27 mouse cellular contexts compared by ENCODE assay signal in the genomic region with DNA sequence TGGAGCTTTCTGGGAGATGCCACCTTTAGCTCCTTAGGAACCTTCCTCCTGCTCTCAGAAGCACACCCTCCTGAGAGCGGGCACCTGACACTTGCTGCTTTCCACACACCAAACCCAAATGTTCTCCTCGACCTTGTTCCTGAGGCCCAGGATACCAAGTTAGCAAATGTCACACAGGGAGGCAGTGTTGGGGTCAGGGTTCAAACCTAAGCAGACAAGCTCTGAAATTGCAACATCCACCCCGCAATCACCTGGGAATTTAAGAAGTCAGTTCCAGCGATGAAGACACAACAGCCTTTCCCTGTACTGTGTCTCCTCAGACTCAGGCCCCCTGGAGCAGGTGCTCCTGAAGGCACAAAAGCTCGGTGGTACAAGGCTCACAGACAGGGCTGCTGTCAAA. TPM values are rescaled to one million over a fixed set of nuclear protein-coding genes. Genes with fewer than 3 reads are reported as not detected.
"Had no signal": no experiment of that assay in that cellular context is flagged by ENCODE, and none has a peak within 500 bp of the region (broad histone marks: within the 10 kb centered on the region; RNA-seq: fewer than 3 reads in every experiment).

No protein-coding gene starts in this region.

- H3K4me3 ChIP-seq: liver, embryonic 13.5 days; midbrain, embryonic 12.5 days; midbrain, embryonic 15.5 days; neural tube, embryonic 12.5 days; neural tube, embryonic 15.5 days had no signal

- H3K27ac ChIP-seq: liver, embryonic 13.5 days; macrophage; midbrain, embryonic 12.5 days; midbrain, embryonic 15.5 days; neural tube, embryonic 12.5 days; neural tube, embryonic 15.5 days; stomach, postnatal 0 days had no signal

- H3K9ac ChIP-seq: liver, embryonic 13.5 days; lung, embryonic 14.5 days; midbrain, embryonic 12.5 days; midbrain, embryonic 15.5 days; neural tube, embryonic 12.5 days; neural tube, embryonic 15.5 days had no signal

- H3K9me3 ChIP-seq: liver, embryonic 13.5 days; midbrain, embryonic 12.5 days; midbrain, embryonic 15.5 days; neural tube, embryonic 12.5 days; neural tube, embryonic 15.5 days had no signal

- H3K4me1 ChIP-seq: midbrain, embryonic 12.5 days; midbrain, embryonic 15.5 days; neural tube, embryonic 12.5 days; neural tube, embryonic 15.5 days had no signal

- DNase-seq: kidney, adult 18-20 months; kidney, adult 9 months; kidney, postnatal 14 days; kidney, postnatal 4 days; liver, embryonic 13.5 days; lung, embryonic 14.5 days; retina, postnatal 1 day; right cerebral cortex, postnatal 4 days; thymus, postnatal 25 days had no signal

- H3K27me3 ChIP-seq: liver, embryonic 13.5 days; midbrain, embryonic 12.5 days; midbrain, embryonic 15.5 days; neural tube, embryonic 12.5 days; neural tube, embryonic 15.5 days had no signal

- ATAC-seq: intestine, embryonic 16.5 days; lung, postnatal 0 days; midbrain, embryonic 15.5 days had no signal

- H3K4me2 ChIP-seq: liver, embryonic 13.5 days; lung, embryonic 14.5 days; midbrain, embryonic 12.5 days; midbrain, embryonic 15.5 days; neural tube, embryonic 12.5 days; neural tube, embryonic 15.5 days had no signal

RNA-seq across cellular contexts. Expression of a gene that starts 21.8 kb away (rescaled TPM):
- total RNA-seq: megakaryocyte, adult 5-6 weeks had no signal
- polyA plus RNA-seq: intestine, embryonic 16.5 days; kidney, embryonic 16.5 days; liver, embryonic 13.5 days; liver, embryonic 16.5 days; lung, embryonic 14.5 days; lung, postnatal 0 days; macrophage; stomach, embryonic 14.5 days; stomach, postnatal 0 days had no signal

RNA-seq across cellular contexts. Expression of a gene that starts 51.3 kb away (rescaled TPM):
- total RNA-seq: layer of hippocampus, adult 18-20 months; layer of hippocampus, postnatal 14 days; left cerebral cortex, postnatal 25 days; megakaryocyte, adult 5-6 weeks had no signal
- polyA plus RNA-seq: intestine, embryonic 16.5 days; kidney, embryonic 16.5 days; limb, embryonic 11.5 days; limb, embryonic 14.5 days; liver, embryonic 13.5 days; liver, embryonic 16.5 days; lung, embryonic 14.5 days; lung, postnatal 0 days; macrophage; midbrain, embryonic 12.5 days; midbrain, embryonic 15.5 days; neural tube, embryonic 12.5 days; neural tube, embryonic 15.5 days; stomach, embryonic 14.5 days; stomach, postnatal 0 days; thymus, postnatal 0 days had no signal
